Mouse (Mus musculus) midbrain, embryonic 15.5 days (tissue): ENCODE measurements around the gene Anks3. TPM values are rescaled to one million over a fixed set of nuclear protein-coding genes. Genes with fewer than 3 reads are reported as not detected.

Experiments used
- ATAC-seq: fragments of 200-750 bp; cut with Nextera tagmentation; replicated peaks from 2 replicates; pipeline ENCODE4 v1.8.0; 2017; ENCODE audit warnings: moderate TSS enrichment
- H3K27ac ChIP-seq: fragments of 300-500 bp; sonication (generic); 2 replicates; pipeline ENCODE4 v1.5.1; 2015; ENCODE audit warnings: mild to moderate bottlenecking, inconsistent platforms
- H3K27me3 ChIP-seq: fragments of 300-500 bp; sonication (generic); replicated peaks from 2 replicates; pipeline ENCODE4 v1.6.1; 2015; ENCODE audit warnings: inconsistent platforms
- H3K36me3 ChIP-seq: fragments of 300-500 bp; sonication (generic); replicated peaks from 2 replicates; pipeline ENCODE4 v1.6.1; 2015; ENCODE audit warnings: inconsistent platforms
- H3K4me1 ChIP-seq: fragments of 300-500 bp; sonication (generic); 2 replicates; pipeline ENCODE4 v1.6.1; 2015; ENCODE audit warnings: inconsistent platforms
- H3K4me2 ChIP-seq: fragments of 300-500 bp; sonication (generic); 2 replicates; pipeline ENCODE4 v1.6.1; 2015; ENCODE audit warnings: inconsistent platforms, mild to moderate bottlenecking, moderate library complexity
- H3K4me3 ChIP-seq: fragments of 300-500 bp; sonication (generic); 2 replicates; pipeline ENCODE4 v1.5.1; 2015; ENCODE audit warnings: mild to moderate bottlenecking, inconsistent platforms
- H3K9ac ChIP-seq: fragments of 300-500 bp; sonication (generic); 2 replicates; pipeline ENCODE4 v1.6.1; 2015; ENCODE audit warnings: mild to moderate bottlenecking, inconsistent platforms
- H3K9me3 ChIP-seq: fragments of 300-500 bp; sonication (generic); 2 replicates; pipeline ENCODE4 v1.6.1; 2016; ENCODE audit warnings: inconsistent platforms
- WGBS: fragments of 180-500 bp; shearing (Covaris S2); methylation state at CpG from one replicate; pipeline ENCODE4 v1.1.7; 2015; ENCODE audit warnings: mixed read lengths; 5-methylcytosine and 5-hydroxymethylcytosine counted together
- polyA plus RNA-seq: library from polyadenylated mRNA; unstranded; fragments of >200 nt; fragmentation: Nextera tagmentation; extraction: Ambion mirVana; gene quantifications from 2 replicates; pipeline ENCODE4 v1.2.1, GENCODE M21; 2015

Anks3 gene
- 80.0 and 86.3 TPM in 2 replicates for polyA plus RNA-seq

DNA sequence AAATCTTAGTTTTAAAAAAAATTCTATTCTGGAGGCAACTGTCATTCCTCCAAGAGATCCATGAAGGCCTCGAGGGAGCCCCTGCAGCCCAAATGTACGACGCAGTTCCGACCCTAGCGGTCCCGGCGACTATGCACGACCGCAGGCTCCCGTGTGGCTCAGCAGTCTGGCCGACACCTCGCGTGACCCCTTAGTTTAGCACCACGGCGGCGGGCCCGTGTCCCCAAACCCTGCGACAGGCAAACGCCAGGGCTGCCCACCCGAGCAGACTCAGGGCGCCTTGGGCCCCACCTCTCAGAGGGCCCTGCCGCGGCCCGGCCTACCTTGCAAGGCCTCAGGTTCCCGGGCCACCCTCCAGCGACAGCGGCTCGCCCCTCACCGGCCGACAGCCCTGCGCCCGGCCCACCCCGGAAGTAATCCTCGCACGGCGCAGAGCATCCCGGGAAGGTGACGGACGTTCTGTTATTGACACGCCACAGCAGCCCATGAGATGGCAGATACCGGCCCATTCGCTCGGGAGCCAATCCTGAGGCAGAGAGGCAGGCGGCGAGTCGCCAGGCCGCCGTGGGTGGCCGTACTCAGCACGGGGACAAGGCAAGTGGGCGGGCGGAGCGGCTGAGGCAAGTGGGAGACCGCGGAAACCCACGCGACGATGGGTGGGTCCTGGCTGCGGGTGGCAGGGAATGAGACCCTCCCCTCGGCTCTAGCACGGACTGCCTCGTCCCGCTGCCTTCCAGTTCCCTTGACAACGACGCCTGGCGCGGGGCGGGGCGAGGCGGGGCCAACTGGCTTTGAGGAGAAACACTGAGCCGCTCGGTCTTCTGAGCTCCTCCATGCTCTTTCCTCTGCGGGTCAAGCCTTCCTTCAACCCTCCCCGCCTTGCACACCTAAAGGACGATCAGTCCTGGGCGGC is at the start of gene Anks3:
Gene Anks3, minus strand, starts transcription at position 409 of the 913 bp plus-strand sequence.
- under 1% methylated on average over 75 of the region's 76 CpGs for WGBS

DNA sequence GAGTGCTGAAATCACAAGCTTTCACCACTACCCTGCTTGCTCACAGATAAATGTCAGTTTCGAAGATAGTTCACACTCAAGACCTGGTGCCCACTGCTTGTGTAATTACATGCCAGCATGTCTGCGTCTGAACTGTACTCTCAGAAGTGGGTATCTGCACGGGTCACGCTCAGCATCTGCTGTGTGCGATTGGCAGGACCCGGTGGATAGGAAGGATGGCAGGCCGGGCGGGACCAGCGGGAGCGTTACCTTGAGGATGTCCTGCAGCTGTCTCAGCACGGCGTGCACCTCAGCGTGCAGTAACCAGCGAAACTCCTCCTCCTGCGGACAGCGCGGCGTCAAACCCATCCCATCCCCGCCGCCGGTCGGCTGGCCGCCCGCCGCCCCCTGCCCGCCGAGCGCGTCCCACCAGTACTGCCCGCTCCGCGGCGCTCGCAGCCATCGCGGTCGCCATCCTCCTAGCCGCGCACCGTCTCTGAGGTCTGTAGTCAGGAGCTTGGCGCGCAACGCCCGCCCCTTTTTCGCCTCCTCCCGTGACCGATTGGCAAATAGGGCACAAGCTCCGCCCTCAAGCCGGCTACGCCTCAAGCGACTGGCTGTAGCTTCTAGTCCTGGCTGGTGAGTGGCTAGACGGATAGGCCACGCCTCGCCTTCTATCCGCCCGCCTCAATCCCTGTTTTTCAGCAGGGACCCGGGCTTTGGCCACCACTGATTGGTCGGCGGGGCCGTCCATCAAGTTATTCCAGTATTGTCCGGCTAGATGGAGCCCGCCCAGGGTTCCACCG is 49.2 kb upstream of the Anks3 start, which contains the start of gene Rogdi:
Gene Rogdi, minus strand, starts transcription at position 500 of the 785 bp plus-strand sequence.
- Histone ChIP-seq H3K9me3 (no peaks in the 10 kb centered on the region), H3K4me1 (peaks cover 13% of the 10 kb centered on the region), H3K36me3 (peaks cover 30% of the 10 kb centered on the region), H3K4me3 (peak within 1 kb of the TSS; percentile 72), H3K27ac (peak within 1 kb of the TSS; percentile 86), H3K9ac (peak within 1 kb of the TSS; percentile 70), H3K4me2 (peak within 1 kb of the TSS; percentile 55), H3K27me3 (no peaks in the 10 kb centered on the region)
- WGBS, result under 1% methylated on average over 62 of the region's 63 CpGs
- ATAC-seq, result peak; percentile 99

More for the DNA sequence above, at the start of gene Anks3:
- peak within 1 kb of the TSS; percentile 91 for H3K27ac ChIP-seq
- H3K27me3 ChIP-seq, result no peaks in the 10 kb centered on the region
- H3K9me3 ChIP-seq, result no peaks in the 10 kb centered on the region
- H3K4me3 ChIP-seq, result peak within 1 kb of the TSS; percentile 94
- ATAC-seq, result peak; percentile 98
- H3K4me2 ChIP-seq, result peak within 1 kb of the TSS; percentile 87
- peaks cover 26% of the 10 kb centered on the region for H3K4me1 ChIP-seq
- H3K36me3 ChIP-seq, result no peaks in the 10 kb centered on the region
- peak within 1 kb of the TSS; percentile 93 for H3K9ac ChIP-seq

DNA sequence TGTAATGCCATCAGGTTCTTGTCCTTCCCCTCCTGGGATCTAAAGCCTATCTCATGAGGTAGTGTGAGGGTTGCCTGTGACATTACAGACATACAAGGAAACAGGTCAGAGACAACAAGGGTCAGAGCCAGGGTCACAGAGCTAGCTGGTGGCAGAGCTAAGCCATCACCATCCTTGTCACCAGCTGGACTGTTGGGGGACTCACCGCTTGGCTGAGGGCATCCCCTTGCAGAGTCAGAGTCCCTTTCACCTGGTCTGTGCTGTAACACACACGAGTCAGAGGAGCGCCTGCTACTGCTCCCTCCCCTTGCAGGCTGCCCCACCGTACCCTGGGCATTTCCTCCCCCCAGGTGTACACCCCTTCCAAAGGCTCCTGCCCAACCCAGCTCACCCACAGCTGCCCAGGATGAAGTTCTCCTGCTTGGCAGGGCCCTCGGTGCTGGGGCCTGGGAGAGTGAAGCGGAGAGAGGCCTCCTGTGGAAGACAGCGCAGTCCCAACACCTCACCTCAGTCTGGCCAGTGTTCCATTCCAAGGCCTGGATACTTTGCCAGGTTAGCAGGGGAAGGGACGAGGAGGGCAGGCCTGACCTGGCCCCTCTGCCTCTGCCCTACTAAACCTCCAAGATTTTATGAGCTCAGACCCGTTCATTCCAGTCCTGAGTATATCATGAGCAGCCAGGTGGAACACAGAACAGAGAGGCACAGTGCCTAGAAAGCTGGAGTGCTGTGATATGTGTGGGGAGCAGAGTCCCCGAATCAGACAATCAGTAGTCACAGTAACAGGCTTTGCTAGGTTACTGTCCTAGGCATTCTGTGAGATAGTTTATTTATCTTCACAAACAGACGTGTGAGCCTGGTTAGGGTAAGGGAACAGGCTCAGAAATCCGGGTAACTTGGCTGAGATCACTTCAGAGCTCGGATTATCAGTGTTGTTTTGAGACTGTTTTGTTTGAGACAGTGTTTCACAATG is 48.3 kb upstream of the Anks3 start:
- H3K4me2 ChIP-seq, result peak overlapping the region; percentile 55
- ATAC-seq, result no peak
- 51% methylated on average over 13 of the region's 13 CpGs for WGBS
- peaks cover 13% of the 10 kb centered on the region for H3K4me1 ChIP-seq
- H3K9ac ChIP-seq, result peak overlapping the region; percentile 70
- no peaks in the 10 kb centered on the region for H3K9me3 ChIP-seq
- peak overlapping the region; percentile 72 for H3K4me3 ChIP-seq
- H3K36me3 ChIP-seq, result peaks cover 21% of the 10 kb centered on the region
- no peaks in the 10 kb centered on the region for H3K27me3 ChIP-seq
- H3K27ac ChIP-seq, result peak overlapping the region; percentile 86

DNA sequence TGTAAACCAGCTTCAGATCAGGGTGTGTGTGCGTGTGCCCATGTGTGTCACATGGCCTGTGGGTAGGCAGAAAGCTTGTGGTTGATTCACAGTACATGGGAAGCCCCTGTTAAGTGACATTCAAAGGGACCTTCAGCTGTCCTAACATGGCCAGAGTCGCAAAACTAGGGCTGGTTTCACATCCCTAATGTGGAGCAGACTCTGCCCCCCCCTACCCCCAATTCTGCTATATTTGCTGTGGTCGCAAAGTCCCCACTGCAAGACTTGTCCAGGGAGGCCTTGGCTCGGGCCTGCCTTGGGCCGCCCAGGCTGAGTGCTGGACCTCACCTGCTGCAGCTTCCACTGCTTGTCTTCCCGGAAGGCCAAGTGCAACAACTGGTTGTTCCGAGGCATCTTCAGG is 47.3 kb upstream of the Anks3 start:
- no peak overlapping the region for H3K27ac ChIP-seq
- no peaks in the 10 kb centered on the region for H3K27me3 ChIP-seq
- WGBS, result 90% methylated on average over 7 of the region's 7 CpGs

DNA sequence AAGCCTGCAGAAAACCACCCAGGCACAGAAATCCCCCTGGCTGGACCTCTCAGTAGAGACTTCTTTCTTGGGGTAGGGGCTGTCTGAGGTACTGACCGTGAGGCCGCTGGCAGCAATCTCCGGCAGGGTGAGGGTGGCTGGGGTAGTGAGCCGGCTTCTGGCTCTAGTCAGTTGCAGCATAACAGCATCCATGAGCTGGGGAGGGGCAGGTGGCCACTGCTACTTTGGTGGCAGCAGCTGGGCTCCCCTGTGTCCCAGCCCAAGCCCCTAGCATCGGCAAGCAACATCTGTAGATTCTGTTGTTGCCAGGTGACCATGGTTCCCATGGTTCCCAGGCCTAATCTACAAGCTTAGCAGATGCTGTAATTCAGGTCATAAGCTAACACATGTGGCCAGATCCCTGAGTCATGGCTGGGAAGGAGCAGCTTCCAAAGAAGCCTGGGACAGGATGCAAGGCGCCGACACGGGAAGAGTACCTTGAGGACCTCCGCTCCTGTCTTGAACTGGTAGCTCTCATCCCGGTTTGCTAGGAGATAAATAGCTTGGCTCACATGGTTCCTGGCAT is 46.4 kb upstream of the Anks3 start:
- WGBS, result 85% methylated on average over 10 of the region's 10 CpGs
- H3K27ac ChIP-seq, result no peak overlapping the region
- ATAC-seq, result no peak

More for the DNA sequence above, 47.3 kb upstream of the Anks3 start:
- H3K4me1 ChIP-seq, result peaks cover 13% of the 10 kb centered on the region
- H3K4me3 ChIP-seq, result no peak overlapping the region
- H3K9ac ChIP-seq, result no peak overlapping the region
- ATAC-seq, result no peak
- no peaks in the 10 kb centered on the region for H3K9me3 ChIP-seq
- no peak overlapping the region for H3K4me2 ChIP-seq
- peaks cover 11% of the 10 kb centered on the region for H3K36me3 ChIP-seq

DNA sequence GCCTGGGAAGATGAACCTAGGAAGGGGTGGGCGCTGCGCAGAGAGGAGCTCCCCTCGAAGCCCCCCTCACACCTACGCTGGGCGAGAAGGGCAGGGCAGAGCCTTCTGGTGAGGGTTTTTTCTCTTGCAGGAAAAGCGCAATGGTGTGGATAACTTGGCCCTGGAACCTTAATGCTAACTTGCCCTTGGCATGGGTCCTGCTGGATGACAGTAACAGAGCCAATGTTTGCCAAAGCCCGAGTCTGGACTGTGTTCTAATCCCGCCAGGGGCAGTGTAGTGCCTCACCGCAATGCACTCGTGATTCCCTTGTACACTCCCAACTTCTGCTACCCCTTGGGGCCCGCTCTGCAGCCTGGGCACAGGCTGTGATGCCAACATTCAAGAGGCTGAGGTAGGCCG is 44.1 kb upstream of the Anks3 start:
- no peaks in the 10 kb centered on the region for H3K27me3 ChIP-seq
- no peak for ATAC-seq
- WGBS, result 85% methylated on average over 12 of the region's 12 CpGs

More for the DNA sequence above, 46.4 kb upstream of the Anks3 start:
- Histone ChIP-seq H3K27me3 (no peaks in the 10 kb centered on the region), H3K36me3 (peaks cover 6% of the 10 kb centered on the region), H3K4me1 (peaks cover 13% of the 10 kb centered on the region), H3K9ac (no peak overlapping the region), H3K4me3 (no peak overlapping the region), H3K9me3 (no peaks in the 10 kb centered on the region), H3K4me2 (no peak overlapping the region)

DNA sequence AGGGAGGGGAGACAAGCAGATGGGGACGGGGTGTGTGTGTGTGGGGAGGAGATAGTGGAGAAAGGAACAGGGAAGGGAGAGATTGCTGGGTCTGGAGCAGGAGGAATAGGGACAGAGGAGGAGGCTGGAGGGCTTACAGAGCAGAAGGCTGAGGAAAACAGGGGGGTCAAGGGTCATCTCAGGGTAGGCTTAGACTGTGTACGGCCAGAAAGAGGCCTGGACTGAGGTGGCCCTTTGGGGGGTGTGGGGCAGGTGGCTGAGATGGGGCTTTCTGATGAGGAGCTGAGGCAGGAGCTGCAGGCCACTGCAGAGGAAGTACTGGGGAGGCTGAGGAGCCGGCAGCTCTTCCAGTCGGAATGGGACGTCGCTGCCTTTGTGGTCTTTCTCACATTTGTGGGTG is 43.5 kb upstream of the Anks3 start:
- ATAC-seq, result no peak
- H3K36me3 ChIP-seq, result no peaks in the 10 kb centered on the region
- no peak overlapping the region for H3K4me3 ChIP-seq
- peaks cover 9% of the 10 kb centered on the region for H3K4me1 ChIP-seq
- H3K27ac ChIP-seq, result no peak overlapping the region
- H3K9ac ChIP-seq, result no peak overlapping the region
- H3K4me2 ChIP-seq, result no peak overlapping the region
- H3K9me3 ChIP-seq, result no peaks in the 10 kb centered on the region
- 48% methylated on average over 6 of the region's 6 CpGs for WGBS
- H3K27me3 ChIP-seq, result no peaks in the 10 kb centered on the region

More for the DNA sequence above, 44.1 kb upstream of the Anks3 start:
- H3K27ac ChIP-seq, result no peak overlapping the region
- H3K4me2 ChIP-seq, result no peak overlapping the region
- H3K36me3 ChIP-seq, result no peaks in the 10 kb centered on the region
- no peak overlapping the region for H3K9ac ChIP-seq
- H3K4me1 ChIP-seq, result peaks cover 13% of the 10 kb centered on the region
- no peaks in the 10 kb centered on the region for H3K9me3 ChIP-seq
- H3K4me3 ChIP-seq, result no peak overlapping the region

DNA sequence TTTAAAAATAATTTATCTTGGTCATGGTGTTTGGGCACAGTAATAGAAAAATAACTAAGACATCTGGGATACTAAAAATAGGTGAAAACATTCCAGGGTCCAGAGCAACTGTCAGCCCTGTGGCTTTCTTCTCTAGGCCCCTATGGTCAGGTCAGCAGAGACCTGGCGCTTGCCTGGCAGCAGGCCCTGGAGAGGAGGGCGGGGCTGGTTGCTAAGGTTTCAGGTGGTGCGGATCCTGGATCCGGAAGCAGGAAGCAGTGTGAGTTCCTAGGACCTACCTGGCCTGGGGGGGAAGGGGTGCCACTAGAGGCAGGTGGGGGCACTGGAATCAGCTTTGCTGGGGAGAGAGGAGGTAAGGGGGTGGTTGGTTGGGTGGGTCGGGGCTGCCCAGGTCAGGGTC is 43.1 kb upstream of the Anks3 start, which contains the start of gene Smim22:
Gene Smim22, plus strand, starts transcription at position 222 of the 400 bp plus-strand sequence.
- no peak within 1 kb of the TSS for H3K27ac ChIP-seq
- peaks cover 5% of the 10 kb centered on the region for H3K4me1 ChIP-seq
- H3K36me3 ChIP-seq, result no peaks in the 10 kb centered on the region
- 58% methylated on average over 5 of the region's 5 CpGs for WGBS
- H3K4me3 ChIP-seq, result no peak within 1 kb of the TSS
- no peak within 1 kb of the TSS for H3K4me2 ChIP-seq
- H3K9me3 ChIP-seq, result no peaks in the 10 kb centered on the region
- no peaks in the 10 kb centered on the region for H3K27me3 ChIP-seq
- H3K9ac ChIP-seq, result no peak within 1 kb of the TSS
- ATAC-seq, result no peak

DNA sequence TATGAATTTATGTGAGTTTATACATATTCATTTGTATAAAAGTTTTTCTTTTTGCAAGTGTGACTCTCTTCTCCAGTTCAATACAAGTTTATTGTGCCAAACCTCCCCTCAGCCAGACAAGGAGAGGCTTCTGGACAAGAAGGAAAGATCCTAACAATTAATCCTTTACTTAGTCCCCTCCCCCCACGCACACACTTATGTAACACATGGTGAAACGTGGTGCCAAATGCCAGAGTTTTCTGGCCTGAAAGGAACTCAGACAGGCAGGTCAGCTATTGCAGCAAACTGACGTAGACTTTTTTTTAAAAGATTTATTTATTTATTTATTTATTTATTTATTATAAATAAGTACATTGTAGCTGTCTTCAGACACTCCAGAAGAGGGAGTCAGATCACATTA is 36.6 kb upstream of the Anks3 start:
- no peak overlapping the region for H3K9ac ChIP-seq
- no peaks in the 10 kb centered on the region for H3K36me3 ChIP-seq
- no peak overlapping the region for H3K27ac ChIP-seq
- no peak overlapping the region for H3K4me2 ChIP-seq
- no peak overlapping the region for H3K4me3 ChIP-seq
- WGBS, result 64% methylated on average over 3 of the region's 3 CpGs
- ATAC-seq, result no peak
- H3K27me3 ChIP-seq, result no peaks in the 10 kb centered on the region
- no peaks in the 10 kb centered on the region for H3K9me3 ChIP-seq
- H3K4me1 ChIP-seq, result no peaks in the 10 kb centered on the region

DNA sequence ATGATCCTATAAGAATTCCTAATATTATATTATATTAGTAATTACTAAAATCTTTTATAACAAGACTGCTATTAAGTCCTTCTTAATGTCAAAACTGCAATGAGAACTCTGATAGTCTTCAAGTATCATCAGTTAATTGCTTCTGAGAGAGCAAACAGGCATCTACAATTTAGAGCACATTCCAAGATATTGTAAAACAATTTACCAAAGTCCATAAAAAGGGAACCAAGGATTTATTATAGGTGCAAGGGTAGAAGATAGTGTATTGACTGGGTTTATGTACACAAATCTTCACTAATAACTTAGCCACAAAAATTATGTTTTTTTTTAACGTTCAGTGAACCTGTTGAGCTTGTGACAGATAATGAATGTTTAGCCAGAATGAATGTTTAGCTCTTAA is 35.0 kb upstream of the Anks3 start:
- H3K36me3 ChIP-seq, result no peaks in the 10 kb centered on the region
- WGBS, result 79% methylated on average over 1 of the region's 1 CpGs
- ATAC-seq, result no peak
- H3K4me2 ChIP-seq, result no peak overlapping the region
- no peaks in the 10 kb centered on the region for H3K4me1 ChIP-seq
- H3K9me3 ChIP-seq, result no peaks in the 10 kb centered on the region
- no peaks in the 10 kb centered on the region for H3K27me3 ChIP-seq
- H3K27ac ChIP-seq, result no peak overlapping the region
- H3K9ac ChIP-seq, result no peak overlapping the region
- H3K4me3 ChIP-seq, result no peak overlapping the region

DNA sequence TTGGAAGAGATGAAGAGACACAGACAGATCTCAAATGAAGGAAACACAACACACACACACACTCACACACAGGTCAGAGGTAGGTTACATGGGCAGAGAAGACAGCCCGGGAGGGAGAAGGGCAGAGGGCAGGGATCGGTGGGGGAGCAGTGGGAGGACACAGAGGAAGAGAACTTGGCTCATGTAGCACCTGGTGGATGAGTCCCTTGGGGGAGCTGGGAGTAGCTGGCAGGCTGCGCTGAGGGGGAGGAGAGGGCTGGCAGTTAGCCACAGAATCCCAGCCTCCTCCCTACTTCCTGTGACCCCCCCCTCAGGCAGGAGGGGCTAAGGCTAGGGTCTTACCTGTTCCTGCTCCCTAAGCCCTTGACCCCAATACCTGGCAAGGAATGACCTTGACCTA is 33.5 kb upstream of the Anks3 start, which contains the start of gene Sept12:
Gene Sept12, minus strand, starts transcription at position 300 of the 400 bp plus-strand sequence.
- no peaks in the 10 kb centered on the region for H3K4me1 ChIP-seq
- no peak for ATAC-seq
- H3K36me3 ChIP-seq, result no peaks in the 10 kb centered on the region
- no peaks in the 10 kb centered on the region for H3K9me3 ChIP-seq
- no peak within 1 kb of the TSS for H3K9ac ChIP-seq
- no peak within 1 kb of the TSS for H3K4me2 ChIP-seq
- no peaks in the 10 kb centered on the region for H3K27me3 ChIP-seq
- 54% methylated on average over 3 of the region's 3 CpGs for WGBS
- H3K4me3 ChIP-seq, result no peak within 1 kb of the TSS
- no peak within 1 kb of the TSS for H3K27ac ChIP-seq
